Mouse (Mus musculus) telencephalon, adult 2 months (tissue): ENCODE data around the gene Ttc8.
"Not testable (repeated sequence)": the region's sequence is repeated elsewhere in the genome, so short reads cannot be mapped to it uniquely, and the experiment has no call there.

Experiments
- DNase-seq: peaks from one replicate; pipeline ENCODE4 v3.0.0-alpha.2; 2011; ENCODE audit warnings: low read depth, low spot score

The Ttc8 gene

GRCm38 (mm10) chr12:98920194-98920991 lies at the start of gene Ttc8:
Gene Ttc8, plus strand, starts transcription at chr12:98920574.
- peak; percentile 95 for DNase-seq

DNA sequence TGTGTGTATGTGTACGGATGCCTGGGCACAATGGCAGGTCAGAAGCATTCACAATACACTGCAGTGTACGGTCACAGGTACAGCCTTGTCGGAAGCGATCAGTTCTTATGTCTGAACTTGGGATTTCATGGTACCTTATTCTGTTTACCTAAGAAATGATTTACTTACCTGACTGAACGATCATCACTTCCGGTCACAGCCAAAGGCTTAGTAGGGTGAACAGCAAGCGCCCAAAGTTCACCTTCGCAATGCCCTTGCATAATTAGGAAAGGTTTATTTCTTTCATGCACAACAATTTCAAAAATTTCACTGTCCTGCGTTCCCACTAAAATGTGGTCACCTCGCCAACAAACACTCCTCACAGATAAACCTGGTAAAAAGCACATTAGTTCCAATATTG lies 47.5 kb upstream of the Ttc8 start:
- DNase-seq = no peak

- no peak for DNase-seq
Measured at GRCm38 (mm10) chr12:98875216-98875615, 45.2 kb upstream of the Ttc8 start.

DNA sequence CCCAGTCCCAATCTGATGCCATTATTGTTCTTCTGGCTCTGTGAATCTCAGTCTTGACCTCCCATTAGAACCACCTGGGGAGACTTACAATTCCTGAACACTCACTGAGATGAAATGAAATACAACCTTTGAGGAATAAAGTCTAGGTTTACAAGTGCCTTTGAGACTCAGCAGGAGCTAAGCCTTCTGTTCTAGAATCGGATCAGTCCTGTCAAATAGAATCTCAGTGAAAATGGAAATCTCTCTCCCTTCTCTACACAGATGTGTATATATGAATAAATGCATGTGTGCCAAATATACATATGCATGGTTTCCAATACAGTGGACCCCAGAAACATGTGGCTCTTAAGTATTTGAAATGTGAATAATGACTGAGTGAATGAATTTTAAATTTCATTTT lies 41.7 kb upstream of the Ttc8 start:
- DNase-seq = no peak

DNA sequence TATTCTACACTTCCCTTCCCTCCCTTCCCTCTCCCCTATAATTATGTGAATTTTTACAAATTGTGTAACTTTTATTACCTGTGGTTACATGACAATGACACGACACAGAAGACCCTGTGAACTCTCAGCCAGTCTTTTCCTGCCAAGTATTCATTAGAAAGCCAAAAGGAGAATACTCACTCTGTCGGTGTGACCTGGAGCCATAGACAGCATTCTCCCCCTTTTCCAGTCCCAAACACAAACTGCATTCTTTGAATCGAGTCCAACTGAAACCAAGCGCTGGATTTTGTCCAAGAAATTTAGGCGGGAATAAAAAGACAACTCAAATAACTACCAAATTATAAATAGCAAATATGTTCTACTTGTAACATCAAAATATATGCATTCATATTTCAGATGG lies 38.6 kb upstream of the Ttc8 start:
- DNase-seq = no peak

DNA sequence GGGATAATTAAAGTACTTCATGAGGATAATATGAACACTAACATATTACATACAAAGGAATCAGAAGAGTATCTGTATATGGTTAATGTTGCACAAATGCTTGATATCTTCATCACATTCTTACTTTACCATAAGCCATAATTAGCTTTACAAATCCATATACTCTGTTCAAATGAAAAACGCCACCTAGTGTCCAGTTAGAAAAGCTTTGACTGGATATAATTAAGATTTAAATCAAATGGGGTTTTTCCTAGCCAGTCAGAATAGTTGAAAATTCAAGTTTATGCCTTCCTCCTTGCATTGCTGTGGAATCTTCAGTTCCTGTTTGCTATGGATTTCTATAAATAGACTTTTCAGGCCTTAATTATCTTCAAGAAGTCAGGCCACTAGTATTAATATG lies 35.9 kb upstream of the Ttc8 start:
- DNase-seq = no peak

GRCm38 (mm10) chr12:98896761-98897160 lies 23.6 kb upstream of the Ttc8 start:
- no peak for DNase-seq

DNA sequence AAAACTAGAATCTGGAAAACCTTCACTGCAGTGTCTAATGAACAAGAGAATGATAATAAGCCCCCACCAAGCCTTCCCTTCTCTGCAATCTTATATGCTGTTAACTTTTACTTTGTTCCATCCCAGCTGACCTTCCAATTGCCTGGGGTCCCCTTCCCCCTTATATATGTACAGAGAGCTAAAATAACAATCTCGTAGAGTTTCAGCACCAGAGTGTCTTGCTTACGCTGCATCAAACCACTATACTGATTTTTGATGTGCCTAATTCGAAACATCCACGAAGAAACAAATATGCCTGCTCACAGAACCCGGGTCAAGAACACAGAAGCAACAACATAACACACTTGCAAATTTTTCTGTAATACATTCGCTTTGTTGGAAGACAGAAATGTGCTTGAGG lies 20.7 kb upstream of the Ttc8 start:
- DNase-seq = no peak

GRCm38 (mm10) chr12:98900341-98900880 lies 20.0 kb upstream of the Ttc8 start:
- no peak for DNase-seq

GRCm38 (mm10) chr12:98900881-98901801 lies 19.2 kb upstream of the Ttc8 start, which contains the start of gene Eml5:
Gene Eml5, minus strand, starts transcription at chr12:98901484.
- no peak for DNase-seq

DNA sequence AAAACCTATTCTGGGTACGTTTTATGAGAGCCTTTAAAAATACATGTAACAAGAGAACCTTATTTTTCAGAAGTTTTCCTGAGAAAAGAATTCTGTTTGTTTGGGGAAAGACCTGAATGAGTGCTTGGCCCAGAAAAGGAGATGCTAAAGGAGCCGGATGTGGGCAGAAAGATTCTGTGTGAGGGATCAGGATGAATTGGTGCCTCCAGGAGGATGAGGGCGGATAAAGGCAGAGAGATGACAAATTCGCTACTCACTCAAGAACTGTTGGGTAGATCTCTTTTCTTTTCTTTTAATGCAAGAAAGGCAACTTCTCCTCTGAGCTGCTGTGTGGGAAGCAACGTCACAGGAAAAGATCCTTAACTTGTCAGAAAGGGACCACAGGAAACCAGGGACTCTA lies 14.9 kb upstream of the Ttc8 start:
- DNase-seq = no peak

- no peak for DNase-seq
Measured at GRCm38 (mm10) chr12:98910096-98910495, 10.3 kb upstream of the Ttc8 start.

- DNase-seq = no peak
Measured at GRCm38 (mm10) chr12:98931174-98931573, 10.8 kb downstream of the Ttc8 start.

DNA sequence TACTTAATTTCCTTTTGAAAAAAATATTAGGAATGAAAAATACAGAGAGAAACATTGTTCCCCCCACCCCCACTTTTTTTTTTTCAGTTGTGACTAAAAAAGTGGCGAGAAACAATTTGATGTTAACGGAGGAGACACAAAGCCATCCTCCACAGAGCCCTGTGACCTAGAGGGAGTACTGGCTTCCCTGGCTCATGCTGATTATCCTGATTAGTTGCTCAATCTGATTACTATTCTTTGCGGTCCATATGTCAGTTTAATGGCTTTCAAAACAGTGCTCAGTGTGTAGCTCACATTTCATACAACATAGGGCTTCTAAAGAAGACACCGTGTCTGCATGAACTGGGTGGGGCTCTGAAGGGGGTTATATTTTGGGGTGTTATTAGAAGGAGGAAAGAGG lies 12.1 kb downstream of the Ttc8 start:
- DNase-seq = no peak

GRCm38 (mm10) chr12:98932856-98933255 lies 12.5 kb downstream of the Ttc8 start:
- no peak for DNase-seq

DNA sequence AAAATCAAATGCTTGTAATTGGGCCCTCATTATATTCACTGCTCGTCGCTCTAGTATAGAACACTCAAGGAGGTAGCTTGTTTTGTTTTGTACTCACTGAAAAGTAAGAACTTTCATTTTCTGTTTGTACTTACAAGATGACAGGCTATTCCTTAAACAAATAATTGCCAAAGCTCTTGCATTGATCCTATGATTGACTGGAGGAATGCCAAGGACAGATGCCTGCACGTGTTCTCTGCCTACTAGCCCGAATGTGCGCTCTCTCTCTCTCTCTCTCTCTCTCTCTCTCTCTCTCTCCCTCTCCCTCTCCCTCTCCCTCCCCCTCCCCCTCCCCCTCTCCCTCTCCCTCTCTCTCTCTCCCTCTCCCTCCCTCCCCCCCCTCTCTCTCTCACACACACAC lies 30.9 kb downstream of the Ttc8 start:
- DNase-seq = not testable (repeated sequence)

GRCm38 (mm10) chr12:98956951-98957350 lies 36.6 kb downstream of the Ttc8 start:
- no peak for DNase-seq

GRCm38 (mm10) chr12:98957455-98957854 lies 37.1 kb downstream of the Ttc8 start:
- no peak for DNase-seq

DNA sequence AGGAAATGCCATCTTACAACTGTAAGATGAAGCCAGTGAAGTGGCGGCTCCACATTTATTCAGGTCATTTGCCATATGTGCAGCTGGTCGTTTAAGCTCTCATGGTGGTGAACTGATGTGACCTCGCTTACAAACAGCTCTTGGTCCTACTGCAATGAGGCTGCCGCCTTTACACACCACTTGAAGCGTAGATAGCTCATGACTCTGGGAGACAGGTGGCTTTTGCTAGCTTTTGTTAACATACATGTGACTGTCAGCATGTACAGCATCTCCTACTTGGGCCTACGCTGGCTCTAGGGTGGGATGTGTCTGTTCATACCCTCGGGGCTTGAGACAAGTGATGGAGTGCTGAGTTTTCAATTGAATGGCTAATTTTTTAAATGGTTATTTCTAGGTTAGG lies 40.6 kb downstream of the Ttc8 start:
- no peak for DNase-seq

GRCm38 (mm10) chr12:98961415-98961814 lies 41.0 kb downstream of the Ttc8 start:
- DNase-seq = peak; percentile 47

DNA sequence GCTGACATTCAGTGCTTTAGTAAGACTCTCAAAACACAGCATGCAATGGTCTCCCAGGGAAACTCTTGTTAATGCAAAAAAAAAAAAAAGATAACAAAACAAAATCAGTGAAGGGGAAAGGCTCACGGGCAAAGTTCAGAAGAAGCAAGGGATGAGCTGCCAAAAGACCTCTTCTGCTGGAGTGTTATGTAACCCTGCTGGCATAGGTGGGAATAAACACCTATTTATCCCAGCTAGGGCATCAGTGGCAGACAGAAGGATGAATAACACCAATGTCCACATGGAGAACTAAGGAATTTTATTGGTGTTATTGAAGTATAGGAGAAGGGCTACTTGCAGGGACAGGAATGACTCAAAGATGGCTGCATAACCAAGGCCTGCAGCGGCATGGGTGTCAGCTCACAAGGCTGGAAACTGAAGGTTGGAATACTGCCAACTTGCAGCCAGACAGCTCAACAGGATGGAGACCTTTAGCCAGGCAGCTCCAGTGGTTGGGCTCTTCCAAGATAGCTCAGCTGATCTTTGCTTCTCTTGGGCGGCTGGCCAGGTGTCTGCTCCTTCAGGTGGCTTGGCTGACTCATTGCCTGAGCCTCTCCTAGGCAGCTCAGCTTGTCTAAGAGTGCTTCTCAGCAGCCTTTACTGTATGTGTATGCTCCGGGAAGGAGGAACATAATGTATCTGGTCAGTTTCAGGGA lies 45.2 kb downstream of the Ttc8 start:
- DNase-seq = no peak

- no peak for DNase-seq
Measured at GRCm38 (mm10) chr12:98972291-98972690, 51.9 kb downstream of the Ttc8 start.
